Mouse (Mus musculus) mature B cell (primary cell): ENCODE data around the gene Fam98b.

ENCODE experiments used
- in situ Hi-C: fragments of 300-500 bp; cut with MboI; formaldehyde crosslinking; loops from 2 replicates; pipeline ENCODE4 v1.14.3; 2019

Gene Fam98b

DNA sequence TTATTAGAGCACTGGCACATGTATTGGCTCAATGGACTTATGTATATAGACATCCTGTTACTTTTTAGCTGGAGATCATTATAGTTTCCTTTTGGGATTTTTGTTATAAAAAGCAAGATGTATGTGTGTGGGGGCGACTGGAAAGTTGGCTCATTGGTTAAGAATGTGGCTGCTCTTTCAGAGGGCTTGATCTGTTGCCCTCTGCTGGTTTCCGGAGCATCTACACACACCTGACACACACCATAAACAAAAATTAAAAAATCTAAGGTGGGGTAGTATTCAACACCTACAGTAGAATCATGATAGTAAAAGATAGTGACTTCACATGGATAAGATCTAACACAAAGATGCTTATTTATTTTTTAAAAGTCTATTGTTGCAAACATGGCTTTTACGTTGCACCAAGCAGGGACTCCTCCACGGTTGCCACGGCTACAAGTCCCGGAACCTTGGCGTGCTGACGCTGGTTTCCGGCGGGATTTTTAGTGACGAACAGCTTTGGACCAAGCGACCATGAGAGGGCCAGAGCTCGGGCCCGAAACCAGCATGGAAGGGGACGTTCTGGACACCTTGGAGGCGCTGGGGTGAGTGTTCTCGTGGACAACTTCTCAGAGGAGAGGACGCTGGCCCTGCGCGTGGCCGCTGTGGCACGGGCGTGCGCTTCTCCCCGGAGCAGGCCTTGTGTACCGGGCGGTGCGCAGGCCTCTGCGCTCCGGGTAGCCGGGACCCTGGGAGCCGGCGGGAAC lies at the start of gene Fam98b:
TSS of gene Fam98b (plus strand) at position 485 of the 746 bp plus-strand sequence.
- in situ Hi-C loops = no loop called here

DNA sequence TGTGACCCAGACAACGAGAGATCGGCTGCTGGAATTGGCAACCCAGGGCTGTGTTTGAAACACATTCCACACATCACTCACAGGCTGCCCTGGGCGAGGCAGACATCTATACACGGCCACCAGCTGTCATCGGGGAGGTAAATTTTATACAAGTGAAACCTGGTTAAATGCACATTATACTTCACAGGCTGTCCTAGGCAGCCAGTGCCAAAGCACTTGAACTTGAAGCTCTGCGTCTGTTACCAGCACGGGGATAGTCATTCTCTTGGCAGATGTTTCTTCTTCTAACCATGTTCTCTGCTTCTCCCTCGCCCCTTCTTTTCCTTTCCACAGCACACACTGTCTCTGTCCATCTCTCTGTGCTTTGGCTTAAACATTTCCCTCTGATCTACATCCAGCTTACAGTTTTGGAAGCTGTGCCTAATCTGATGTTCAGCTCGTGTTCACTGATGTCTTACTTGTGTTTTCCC lies 48.6 kb upstream of the Fam98b start:
- in situ Hi-C loops = no loop called here

DNA sequence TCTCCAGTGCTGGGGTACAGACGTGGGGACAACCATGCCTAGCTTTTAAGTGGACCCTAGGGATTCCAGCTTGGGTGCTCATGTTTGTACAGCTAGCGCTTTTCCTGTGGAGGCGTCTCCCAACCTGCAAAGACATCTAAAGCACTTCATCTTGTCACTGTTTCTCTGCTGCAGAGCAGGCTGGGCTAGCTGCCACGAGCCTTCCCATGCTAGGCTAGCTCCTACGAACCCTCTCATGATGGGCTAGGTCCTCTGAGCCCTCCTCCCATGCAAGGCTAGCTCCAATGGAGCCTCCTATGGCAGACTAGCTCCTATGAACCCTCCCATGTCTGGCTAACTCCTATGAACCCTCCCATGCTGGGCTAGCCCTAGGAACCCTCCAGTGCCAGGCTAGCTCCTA lies 46.2 kb upstream of the Fam98b start:
- in situ Hi-C loops = no loop called here

DNA sequence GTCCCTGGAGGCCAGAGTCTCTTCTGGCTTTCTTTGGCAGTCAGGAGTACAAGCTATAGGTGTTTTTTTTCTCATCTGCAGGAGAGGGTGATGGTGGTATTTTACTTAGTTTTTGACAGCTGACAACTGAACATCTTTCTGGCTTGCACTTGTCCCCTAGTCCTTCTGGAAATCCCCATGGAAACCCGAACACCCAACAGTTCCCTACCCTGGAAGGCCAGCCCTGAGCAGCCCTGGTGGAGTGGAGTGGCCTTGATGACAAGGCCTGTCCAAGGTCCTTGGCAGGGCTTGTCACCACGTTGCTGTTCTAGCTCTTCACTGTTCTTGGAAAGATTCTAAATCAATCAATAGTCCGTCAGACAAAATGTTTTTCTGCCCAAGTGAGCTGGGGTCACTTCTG lies 45.0 kb upstream of the Fam98b start:
- in situ Hi-C loops = no loop called here

DNA sequence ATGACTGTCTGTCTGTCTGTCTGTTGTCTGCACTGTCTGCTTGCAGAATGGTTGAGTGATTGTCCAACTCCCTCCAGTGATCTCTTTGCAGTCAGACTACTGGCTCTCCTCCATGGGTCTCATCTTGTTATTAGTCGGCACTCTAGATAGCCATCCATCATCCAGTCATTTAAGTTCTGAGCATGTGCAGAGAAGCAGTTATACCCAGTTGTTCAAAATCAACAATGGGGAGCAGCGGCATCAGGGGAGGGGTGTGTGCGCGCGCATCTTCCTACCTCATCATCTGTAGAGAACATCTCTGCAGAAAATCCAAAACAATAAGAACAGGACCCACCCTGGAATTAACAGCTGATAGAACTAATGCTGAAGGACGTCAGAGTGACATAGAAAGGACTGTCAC lies 44.5 kb upstream of the Fam98b start:
- in situ Hi-C loops = no loop called here

DNA sequence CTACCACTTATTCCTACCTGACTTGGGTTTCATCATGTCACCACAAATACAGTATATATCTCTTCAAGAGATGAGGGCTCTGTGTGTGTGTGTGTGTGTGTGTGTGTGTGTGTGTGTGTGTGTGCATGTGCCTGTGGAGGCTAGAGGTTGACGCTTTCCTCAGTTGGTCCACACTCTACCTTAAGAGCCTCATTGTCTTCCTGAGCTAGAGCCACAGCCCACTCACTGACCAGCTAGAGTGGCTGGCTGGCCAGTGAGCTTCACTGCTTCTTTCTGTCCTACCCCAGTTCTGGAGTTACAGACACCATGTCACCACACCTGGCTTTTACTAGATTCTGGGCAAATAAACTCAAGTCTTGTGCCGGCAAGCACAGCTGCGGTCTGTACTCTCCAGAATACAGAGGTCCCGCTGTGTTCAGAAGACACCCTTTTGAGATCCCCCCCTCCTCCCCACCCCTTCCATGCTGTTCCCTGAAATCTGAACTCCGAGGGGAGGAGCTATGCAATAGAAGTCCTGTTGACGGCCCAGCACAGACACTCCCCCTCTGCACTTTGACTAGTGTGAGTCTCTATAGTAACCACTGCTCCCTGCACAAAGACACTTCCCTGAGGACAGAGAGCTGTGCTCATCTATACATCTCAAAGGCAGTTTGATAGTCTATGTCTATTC lies 39.0 kb upstream of the Fam98b start:
- in situ Hi-C loops = no loop called here

DNA sequence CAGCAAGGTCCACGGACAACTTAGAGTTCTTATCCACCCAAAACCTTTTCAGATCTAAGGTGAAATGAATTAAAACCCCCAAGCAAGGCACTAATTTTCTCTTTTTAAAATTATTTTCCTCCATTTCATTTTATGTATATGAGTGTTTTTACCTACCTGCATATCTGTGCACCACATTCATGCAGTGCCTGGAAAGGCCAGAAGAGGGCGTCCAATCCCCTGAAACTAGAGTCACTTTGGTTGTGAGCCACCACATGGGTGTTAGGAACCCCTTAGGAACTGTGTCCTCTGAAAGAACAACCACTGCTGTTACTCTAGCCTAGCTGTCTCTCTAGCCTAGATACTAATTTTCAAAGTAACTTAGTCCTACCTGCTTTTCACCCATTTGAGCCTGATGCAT lies 33.4 kb upstream of the Fam98b start:
- in situ Hi-C loops = no loop called here

DNA sequence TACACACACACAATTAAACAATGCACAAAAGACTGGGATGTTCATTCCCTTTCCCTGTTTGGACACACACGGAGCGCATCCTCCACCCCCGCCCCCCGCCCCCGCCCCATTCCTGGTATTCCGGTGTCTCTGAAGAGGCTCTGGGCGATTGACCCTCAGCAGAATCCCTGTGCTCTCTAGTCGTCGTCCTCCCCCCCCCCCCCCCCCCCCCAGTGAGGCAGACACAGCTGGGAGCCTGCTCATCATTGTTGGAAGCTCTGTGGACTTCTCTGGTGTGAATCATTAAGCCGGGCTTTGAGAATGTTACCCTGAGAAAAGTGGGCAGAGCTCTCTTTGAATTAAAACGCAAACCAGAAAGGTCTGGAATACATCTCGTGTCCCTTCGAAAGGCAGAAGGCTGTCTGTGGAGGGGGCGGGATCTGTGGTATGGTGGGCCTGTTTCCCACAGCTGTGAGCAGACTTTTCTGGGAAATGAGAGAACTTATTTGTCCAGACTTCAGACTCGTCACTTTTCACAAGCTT lies 31.8 kb upstream of the Fam98b start:
- in situ Hi-C loops = no loop called here

DNA sequence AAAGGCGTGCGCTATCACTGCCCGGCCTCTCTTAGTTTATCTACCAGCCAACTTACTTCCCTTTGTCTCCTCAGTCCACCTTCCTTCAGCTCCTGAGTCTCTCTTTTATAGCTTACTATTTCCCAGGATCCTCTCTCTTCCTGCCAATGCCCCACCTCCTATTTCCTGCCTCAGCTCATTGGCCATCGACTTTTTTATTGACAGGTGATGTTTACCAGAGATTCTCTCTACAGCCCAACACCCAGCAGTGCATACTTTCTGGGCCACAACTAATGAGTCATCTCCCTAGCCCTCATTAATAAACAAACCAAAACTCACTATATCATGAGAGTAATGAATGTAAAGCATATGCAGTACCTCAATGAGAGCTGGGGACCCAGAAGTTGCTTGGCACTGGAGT lies 30.0 kb upstream of the Fam98b start:
- in situ Hi-C loops = no loop called here

DNA sequence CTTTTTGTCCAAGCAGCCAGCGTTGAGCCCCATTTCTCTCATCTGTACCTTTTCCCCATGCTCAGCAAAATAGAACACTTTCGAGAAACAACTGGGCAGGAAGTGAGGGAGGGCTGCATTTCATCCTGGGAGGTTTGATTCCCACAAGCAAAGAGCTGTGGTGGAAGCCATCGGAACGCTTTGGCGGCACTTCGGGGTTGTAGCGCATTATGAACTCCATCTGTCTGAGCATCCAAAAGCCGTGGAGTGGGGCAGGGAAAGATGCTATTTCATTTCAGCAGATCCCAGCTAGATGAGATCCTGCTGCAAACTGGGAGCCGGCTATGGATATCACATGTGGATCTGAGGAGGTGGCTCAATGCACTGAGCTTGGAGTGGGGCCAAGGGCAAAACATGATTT lies 26.9 kb upstream of the Fam98b start:
- in situ Hi-C loops = no loop called here

DNA sequence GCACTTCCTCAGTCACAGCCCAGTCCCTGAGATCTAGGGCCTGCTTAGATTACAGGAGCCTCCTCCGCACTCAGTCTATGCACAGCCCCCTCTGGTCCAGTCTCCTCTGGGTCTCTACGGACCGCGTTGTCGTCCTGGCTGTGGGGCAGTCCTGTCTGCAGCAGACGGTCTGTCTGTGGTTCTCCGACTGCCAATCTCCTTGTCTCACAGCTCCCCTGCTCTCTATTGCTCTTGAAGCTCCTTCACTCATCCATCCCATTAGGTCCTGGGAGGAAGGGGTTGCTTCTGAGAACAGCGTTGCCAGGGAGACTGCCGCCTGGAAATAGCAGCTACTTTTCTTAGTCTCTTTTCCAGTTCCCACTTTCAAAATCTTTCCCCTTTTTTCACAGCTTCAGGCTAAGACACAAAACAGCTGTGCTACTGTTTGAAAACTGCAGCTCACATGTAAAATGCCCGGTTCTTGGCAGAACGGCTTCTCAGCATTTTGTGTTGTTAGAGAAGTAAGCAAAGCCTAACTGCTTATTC lies 20.9 kb upstream of the Fam98b start:
- in situ Hi-C loops = no loop called here

DNA sequence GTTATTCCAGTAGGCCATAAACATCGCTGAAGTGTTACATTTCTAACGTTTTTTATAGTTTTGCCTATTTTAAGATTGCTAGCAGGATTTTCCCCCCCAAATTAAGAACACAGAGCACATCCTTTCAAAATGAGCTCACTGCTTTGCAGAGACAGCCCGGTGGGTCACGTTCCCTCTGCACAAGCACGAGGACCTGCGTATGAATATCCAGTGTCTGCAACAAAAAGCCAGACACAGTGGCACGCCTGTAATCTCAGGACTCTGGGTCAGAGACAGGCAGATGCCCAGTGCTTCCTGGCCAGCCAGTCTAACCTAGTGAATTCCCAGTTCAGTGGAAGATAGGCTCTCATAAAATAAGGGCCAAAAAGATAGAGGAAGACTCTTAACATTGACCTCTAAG lies 19.3 kb upstream of the Fam98b start:
- in situ Hi-C loops = no loop called here

DNA sequence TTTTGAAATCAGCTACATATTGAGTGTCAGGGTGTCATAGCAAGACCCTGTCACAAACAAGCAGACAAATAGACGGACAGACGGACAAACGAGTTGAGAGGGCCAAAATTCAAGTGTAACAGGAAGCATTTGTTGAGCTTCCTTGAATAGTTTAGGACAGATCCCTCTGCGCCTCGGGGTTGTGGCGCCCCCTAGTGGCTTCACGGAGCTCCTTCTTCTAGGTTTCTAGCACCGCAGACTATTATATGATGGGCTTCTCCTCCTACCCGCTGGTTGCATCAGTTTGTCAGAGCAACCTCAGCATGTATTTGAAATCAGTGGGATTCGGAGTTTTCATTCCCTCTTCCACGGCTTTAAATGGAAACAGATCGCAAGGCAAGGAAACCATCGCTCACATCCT lies 18.3 kb upstream of the Fam98b start:
- in situ Hi-C loops = no loop called here

DNA sequence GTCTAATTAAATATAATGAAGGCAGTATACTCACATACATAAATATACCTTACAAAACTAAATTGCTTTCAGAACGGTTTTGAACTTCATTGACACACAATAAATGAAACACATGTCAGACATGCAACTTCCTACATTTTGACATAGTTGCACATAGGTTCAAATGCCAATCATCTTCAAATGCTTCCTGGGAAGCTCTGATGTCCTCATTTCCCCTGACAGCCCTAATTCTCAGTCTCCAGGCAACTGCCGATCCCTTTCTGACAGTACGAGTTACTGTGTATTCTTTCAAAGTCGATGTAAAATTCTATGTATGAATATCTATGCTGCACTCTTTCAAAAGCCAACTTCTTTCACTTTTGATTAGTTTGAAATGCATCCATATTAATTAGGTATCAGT lies 7.6 kb upstream of the Fam98b start:
- in situ Hi-C loops = no loop called here

DNA sequence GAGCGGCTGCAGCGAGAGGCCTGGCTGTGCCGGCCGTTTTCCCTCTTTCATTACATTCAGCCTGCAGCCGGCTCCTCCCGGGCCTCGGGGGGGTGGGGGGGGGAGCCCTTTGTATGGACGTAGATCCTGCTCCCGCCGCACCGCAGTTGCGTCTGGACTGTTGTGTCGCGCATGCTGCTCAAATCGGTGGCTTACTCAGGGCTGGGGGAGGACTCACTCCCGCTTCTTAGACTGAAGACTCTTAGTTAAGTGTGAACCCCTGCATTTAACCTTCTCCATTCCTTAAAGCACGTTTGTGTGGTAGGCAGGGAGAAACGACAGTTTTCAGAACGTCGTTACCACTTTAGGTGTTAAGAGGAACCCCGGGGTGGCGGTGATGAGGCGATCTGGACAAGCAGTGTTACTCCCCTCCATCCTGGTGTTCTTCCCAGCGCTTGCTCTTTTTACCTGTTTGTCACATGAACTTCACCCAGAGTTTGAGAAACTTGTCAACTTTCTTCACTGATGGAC lies 517 bp downstream of the Fam98b start:
- in situ Hi-C loops = no loop called here

DNA sequence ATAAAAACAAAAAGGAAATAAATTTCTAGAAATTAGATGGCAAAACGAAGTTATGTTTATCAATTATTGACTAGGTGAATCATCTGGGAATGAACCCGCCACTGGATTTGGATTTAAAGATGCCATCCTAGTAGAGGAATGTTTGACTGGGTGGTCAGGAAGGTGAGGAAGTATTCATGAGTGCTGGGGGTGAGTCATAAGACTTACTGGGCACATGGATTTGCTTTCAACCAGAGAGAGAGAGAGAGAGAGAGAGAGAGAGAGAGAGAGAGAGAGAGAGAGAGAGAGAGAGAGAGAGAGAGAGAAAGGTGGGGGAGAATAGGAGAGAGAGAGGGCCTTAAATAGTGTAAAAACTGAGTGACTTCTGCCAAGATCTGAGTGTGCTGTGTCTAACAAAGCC lies 5.9 kb downstream of the Fam98b start:
- in situ Hi-C loops = no loop called here

DNA sequence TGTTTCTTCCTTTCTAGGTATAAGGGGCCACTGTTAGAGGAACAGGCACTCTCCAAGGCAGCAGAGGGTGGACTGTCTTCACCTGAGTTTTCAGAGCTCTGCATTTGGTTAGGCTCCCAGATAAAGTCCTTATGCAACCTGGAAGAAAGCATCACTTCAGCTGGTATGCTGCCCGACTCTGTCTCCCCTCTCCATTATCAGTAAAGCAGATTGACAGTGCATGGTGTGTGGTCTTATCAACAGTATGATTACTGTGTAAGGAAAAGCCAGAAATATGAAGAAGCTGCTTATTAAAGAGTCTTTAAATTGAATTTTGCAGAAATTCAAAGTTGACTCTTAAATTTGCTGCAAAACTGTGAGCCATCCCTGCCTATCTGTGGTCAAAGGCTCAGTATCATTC lies 8.1 kb downstream of the Fam98b start:
- in situ Hi-C loops = no loop called here

DNA sequence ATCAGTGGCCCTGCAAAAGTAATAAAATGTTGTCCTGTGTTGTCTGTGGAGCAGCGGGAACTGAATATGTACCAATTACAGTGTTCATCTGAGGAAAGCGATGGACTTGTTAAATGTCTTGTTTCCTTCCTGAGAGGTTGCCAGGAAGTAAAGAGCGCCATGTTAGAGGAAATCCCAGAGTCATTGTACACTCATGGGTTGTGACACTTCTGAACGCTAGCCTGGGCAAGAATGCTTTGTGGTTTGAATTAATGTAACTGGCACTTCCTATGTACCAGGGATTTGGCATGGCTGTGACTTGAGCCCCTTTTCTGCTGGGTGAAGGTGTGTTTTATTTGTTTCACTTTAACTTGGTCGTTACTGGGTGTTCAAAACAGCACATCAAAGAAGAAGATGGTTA lies 12.6 kb downstream of the Fam98b start:
- in situ Hi-C loops = loop anchor here (5.0 kb wide), 1 partner anchor 185 kb away; no protein-coding TSS in a partner anchor

DNA sequence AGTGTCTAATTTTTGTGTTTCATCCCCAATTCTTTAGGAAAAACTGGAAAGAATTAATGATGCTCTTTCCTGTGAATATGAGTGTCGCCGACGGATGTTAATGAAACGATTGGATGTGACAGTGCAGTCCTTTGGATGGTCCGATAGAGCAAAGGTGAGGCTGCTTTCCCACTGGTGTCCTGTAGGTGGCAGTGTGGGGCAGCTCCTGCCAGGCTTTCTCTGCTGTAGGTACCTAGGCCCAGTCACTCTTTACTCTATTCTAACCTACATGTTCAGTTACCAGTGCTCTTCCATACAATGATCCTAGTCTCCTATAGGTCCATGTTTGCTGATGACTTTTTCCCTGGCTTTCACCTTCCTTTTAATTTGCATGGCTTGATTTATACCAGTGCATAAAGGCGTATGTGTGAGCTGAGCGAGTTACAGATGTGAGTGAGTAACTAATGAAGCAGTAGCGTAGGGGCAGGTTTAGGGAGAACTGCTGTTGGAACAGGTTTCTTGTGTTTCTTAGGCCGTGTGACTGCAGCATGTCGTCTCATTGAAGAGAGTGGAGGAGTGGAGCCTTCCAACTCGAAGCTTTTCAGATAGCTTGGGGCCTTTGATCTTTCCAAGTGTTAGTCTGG lies 14.4 kb downstream of the Fam98b start:
- in situ Hi-C loops = loop anchor here (5.0 kb wide), 1 partner anchor 183 kb away; no protein-coding TSS in a partner anchor

DNA sequence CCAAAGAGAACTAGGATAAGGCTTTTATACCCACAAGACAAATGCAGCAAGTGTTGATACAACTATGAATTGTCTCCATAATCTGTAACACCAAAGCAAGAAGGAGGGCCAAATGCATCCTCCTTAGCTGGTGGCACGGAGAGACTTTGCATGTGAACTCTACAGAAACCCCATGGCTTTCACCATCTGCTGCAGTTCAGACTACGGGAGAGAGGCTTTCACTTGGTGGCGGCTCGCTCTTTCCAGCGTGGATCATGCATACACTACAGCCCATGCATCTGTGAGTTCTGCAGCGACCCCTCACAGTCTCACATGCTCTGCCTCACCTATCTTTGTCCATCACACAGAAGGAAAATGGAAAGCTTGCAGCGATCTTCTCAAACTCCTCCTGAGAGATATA lies 38.8 kb downstream of the Fam98b start:
- in situ Hi-C loops = no loop called here

DNA sequence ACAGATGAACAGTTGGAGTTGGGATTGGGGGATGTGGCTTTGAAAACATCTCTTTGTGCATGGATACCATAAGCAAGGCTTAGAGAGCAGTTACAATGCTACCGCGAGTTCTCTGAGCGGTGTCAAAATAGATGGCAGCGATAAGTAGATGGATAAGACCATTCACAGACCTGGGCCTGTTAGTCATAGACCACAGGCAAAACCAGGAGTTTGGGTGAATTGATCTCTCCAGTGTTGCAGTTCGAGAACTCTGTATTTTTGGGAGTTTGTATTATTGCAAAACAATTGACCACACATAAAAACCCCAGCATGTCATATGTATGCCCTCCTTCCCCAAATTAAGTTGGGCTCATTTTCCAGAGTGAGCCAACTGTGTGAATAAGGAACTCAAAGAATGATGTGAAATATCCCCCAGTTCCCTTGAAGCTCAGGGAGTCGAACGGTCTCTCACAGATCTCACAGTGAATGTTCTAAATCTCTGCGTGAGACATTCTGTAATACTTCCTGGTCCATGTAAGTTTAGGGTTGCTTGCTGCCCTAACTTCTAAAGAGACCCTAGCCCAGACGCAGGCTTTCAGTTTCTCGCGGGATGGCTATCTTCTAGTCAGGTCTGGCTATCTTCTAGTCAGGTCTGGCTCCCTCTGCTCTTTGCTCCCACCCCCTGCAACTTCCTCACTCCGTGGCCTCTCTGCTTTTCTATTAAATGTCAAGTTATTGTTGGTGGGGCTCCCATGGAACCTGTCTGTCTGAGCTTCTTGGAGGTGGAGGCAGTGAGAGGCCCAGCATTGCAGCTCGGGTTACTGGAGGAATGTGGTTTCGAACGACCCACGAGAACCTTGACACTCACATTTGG lies 50.3 kb downstream of the Fam98b start:
- in situ Hi-C loops = no loop called here
